Mouse (Mus musculus): ENCODE measurements around the gene Hck. TPM values are rescaled to one million over a fixed set of nuclear protein-coding genes. Genes with fewer than 3 reads are reported as not detected.

Hck gene
- total and polyA plus RNA-seq, 3 experiments = 1.5 to 2.9 (median 1.5) TPM

DNA sequence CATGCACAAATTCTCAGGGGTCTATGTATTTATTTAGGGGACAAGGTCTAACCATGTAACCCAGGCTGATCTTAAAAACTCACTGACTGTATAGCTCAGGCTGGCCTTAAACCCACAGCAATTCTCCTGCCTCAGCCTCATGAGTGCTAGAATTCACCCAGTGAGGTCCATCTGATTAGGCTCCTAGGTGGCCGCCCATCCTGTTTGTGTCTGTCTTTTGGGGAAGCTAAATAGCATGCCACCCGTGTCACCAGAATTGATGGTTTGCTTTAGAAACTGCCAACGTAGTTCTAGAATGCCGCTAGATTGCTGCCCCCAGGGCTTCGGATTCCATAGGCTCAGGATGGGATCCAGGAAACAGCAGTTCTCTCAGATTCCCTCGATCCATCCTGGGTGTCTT, 41.3 kb upstream of the Hck start:
- Histone ChIP-seq H3K9ac (ENCODE audit: low read depth, low read length) (peak overlapping the region; percentile 65; the same call in 1 of the 2 replicates), H3K27ac (peak overlapping the region; percentile 96)

DNA sequence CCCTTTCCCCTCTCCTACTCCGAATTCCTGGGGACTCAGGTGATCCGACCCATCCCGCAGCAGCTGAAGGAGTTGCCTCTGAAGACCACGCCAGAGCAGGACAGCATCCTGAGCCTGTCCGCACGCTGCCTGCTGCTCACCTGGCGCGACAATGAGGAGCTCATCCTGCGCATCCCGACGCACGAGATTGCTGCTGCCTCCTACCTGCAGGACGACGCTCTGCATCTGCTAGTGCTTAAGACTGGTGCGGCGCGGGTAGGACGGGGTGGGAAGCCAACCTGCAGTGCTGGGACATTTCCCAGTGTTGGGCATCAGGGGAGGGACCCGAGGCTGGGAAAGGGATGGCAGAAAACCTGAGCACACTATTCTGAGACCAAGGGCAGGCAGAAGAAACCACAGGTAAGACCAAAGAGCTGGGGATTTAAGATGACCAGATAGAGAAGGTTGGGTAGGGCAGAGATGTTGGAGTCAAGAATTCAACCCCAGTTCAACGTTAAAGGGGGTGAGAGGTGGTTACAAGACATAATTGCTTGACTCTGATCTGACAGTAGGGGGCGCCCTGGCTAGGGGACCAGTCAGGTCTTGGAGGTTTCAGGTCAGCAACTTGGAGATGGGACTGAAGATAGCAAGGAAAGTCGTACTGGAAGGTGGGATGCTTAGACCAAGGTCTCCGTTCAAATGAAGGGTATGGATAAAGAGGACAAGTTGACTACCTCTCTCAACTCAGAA, 37.3 kb upstream of the Hck start:
- peaks cover 11% of the 10 kb centered on the region for H3K4me1 ChIP-seq (ENCODE audit: control insufficient read depth, insufficient read depth, low read length)
- no peaks in the 10 kb centered on the region for H3K36me3 ChIP-seq (ENCODE audit: control insufficient read depth, insufficient read depth, low read length)
- H3K27ac ChIP-seq = no peak overlapping the region; the same call in 1 of the 2 replicates
- H3K79me2 ChIP-seq (replicated peaks; ENCODE audit: control insufficient read depth, insufficient read depth, low read length) = peaks cover 2% of the 10 kb centered on the region; the same call in 1 of the 2 replicates
- TF ChIP-seq EP300 (IDR thresholded peaks at IDR 0.05; ENCODE audit: insufficient read depth, low read depth, low read length) = no peak
- peak; percentile 69 for TF ChIP-seq CTCF (IDR thresholded peaks at IDR 0.05)
- H3K27me3 ChIP-seq (ENCODE audit: control insufficient read depth, insufficient read depth, low read length) = peaks cover 9% of the 10 kb centered on the region
- 34% methylated on average over 23 of the region's 23 CpGs for WGBS
- intact Hi-C loops (cut with DNase I) = no loop called here
- no peak for DNase-seq
- H3K9ac ChIP-seq (ENCODE audit: low read depth, low read length) = no peak overlapping the region
- no peak overlapping the region for H3K4me3 ChIP-seq

More for the DNA sequence above, 41.3 kb upstream of the Hck start:
- TF ChIP-seq EP300 (IDR thresholded peaks at IDR 0.05; ENCODE audit: insufficient read depth, low read depth, low read length) (no peak), POLR2A (IDR thresholded peaks at IDR 0.05; ENCODE audit: insufficient read depth, low read depth, low read length) (peak; percentile 28; the same call in 1 of the 2 replicates)
- Histone ChIP-seq H3K36me3 (ENCODE audit: control insufficient read depth, insufficient read depth, low read length) (no peaks in the 10 kb centered on the region), H3K79me2 (replicated peaks; ENCODE audit: control insufficient read depth, insufficient read depth, low read length) (peaks cover 2% of the 10 kb centered on the region; the same call in 1 of the 2 replicates), H3K27me3 (ENCODE audit: control insufficient read depth, insufficient read depth, low read length) (peaks cover 7% of the 10 kb centered on the region), H3K4me3 (peak overlapping the region; percentile 66), H3K4me1 (ENCODE audit: control insufficient read depth, insufficient read depth, low read length) (peaks cover 13% of the 10 kb centered on the region)
- WGBS = 36% methylated on average over 6 of the region's 6 CpGs
- intact Hi-C loops (cut with DNase I) = no loop called here
- no peak for DNase-seq

DNA sequence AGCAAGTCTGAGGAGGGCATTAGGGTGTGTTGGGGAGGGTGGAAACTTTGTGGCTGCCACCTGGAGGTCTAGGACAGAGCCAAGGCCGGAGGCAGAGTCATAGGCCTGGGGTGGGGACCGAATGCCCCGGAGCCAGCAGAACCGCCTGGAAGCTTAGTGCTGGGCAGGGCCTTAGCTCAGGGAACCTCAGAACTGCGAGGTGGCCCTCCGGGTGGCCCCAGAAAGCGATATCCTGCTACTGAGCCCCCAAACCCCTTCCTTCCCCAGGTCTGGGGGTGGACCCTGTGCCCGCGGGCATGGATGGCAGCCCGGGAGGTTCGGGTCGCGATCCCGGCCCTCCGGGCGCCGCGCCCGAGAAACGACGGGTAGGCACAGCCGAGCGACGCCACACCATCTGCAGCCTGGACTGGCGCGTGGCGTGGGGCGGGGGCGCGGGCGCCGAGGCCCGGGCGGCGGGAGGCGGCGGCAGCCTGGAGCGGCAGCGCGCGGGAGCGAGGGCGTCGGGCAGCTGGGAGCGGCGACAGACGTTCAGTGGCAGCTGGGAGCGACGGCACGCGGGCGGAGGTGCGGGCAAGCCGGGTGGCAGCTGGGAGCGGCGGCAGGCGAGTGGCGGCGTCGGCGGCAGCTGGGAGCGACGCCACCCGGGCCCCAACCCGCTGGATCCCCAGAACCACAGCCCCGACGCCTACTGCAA, 36.6 kb upstream of the Hck start:
- H3K36me3 ChIP-seq (ENCODE audit: control insufficient read depth, insufficient read depth, low read length) = no peaks in the 10 kb centered on the region
- WGBS = 69% methylated on average over 67 of the region's 67 CpGs
- H3K4me1 ChIP-seq (ENCODE audit: control insufficient read depth, insufficient read depth, low read length) = peaks cover 13% of the 10 kb centered on the region
- H3K4me3 ChIP-seq = no peak overlapping the region
- H3K9ac ChIP-seq (ENCODE audit: low read depth, low read length) = no peak overlapping the region
- no peak overlapping the region for H3K27ac ChIP-seq
- peaks cover 2% of the 10 kb centered on the region; the same call in 1 of the 2 replicates for H3K79me2 ChIP-seq (replicated peaks; ENCODE audit: control insufficient read depth, insufficient read depth, low read length)
- peaks cover 9% of the 10 kb centered on the region for H3K27me3 ChIP-seq (ENCODE audit: control insufficient read depth, insufficient read depth, low read length)
- no peak for DNase-seq
- TF ChIP-seq CTCF (IDR thresholded peaks at IDR 0.05) = no peak
- no peak for TF ChIP-seq EP300 (IDR thresholded peaks at IDR 0.05; ENCODE audit: insufficient read depth, low read depth, low read length)
- no peak for TF ChIP-seq POLR2A (IDR thresholded peaks at IDR 0.05; ENCODE audit: insufficient read depth, low read depth, low read length)
- intact Hi-C loops (cut with DNase I) = no loop called here

DNA sequence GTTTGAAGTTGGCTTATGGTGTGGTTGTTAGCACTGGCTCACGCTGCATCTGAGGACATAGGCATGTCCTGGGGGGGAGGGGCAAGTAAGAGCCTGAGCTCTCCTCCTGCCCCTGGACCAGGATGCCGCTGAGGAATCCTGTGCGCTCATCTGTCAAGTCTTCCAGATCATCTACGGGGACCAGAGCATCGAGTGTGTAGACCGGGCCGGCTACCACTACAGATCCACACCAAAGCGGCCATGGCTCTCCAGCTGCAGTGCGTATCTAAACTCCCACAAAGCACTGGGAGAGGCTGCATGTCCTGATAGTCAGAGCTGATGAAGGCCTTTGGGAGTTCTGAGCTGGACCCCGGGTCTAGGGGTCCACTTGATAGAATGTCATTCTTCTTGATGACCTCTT, 33.6 kb upstream of the Hck start:
- Histone ChIP-seq H3K79me2 (replicated peaks; ENCODE audit: control insufficient read depth, insufficient read depth, low read length) (peaks cover 2% of the 10 kb centered on the region; the same call in 1 of the 2 replicates), H3K36me3 (ENCODE audit: control insufficient read depth, insufficient read depth, low read length) (no peaks in the 10 kb centered on the region), H3K9ac (ENCODE audit: low read depth, low read length) (no peak overlapping the region), H3K27ac (no peak overlapping the region), H3K4me1 (ENCODE audit: control insufficient read depth, insufficient read depth, low read length) (peaks cover 10% of the 10 kb centered on the region), H3K4me3 (no peak overlapping the region), H3K27me3 (ENCODE audit: control insufficient read depth, insufficient read depth, low read length) (peaks cover 9% of the 10 kb centered on the region)
- intact Hi-C loops (cut with DNase I) = no loop called here
- 83% methylated on average over 10 of the region's 10 CpGs for WGBS
- TF ChIP-seq POLR2A (IDR thresholded peaks at IDR 0.05; ENCODE audit: insufficient read depth, low read depth, low read length) = no peak
- no peak for TF ChIP-seq CTCF (IDR thresholded peaks at IDR 0.05)
- TF ChIP-seq EP300 (IDR thresholded peaks at IDR 0.05; ENCODE audit: insufficient read depth, low read depth, low read length) = no peak
- DNase-seq = no peak

DNA sequence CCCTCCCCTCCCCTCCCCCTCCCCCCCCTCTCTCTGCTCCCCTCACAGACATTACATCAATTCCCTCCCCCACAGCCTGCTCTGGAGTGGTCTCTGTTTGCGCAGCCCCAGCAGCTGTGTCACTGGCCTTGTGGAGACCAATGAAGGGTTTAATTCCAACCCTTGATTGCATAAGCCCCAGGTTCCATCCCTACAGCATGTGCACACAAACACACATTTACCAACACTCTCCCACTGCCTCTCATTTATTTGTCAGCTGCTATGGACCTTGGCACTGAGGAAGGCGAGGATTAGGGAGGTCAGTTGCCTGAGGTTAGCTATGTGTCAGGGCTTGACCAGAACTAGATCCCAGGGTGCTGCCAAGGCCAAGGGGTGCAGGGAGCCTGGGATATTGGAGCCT, 32.3 kb upstream of the Hck start:
- 69% methylated on average over 2 of the region's 2 CpGs for WGBS
- no peak overlapping the region for H3K9ac ChIP-seq (ENCODE audit: low read depth, low read length)
- peak in 1 of 2 experiments; percentile 11 for DNase-seq
- intact Hi-C loops (cut with DNase I) = no loop called here
- no peaks in the 10 kb centered on the region for H3K36me3 ChIP-seq (ENCODE audit: control insufficient read depth, insufficient read depth, low read length)
- 0 out of 2 replicates have a peak, but pooled peaks have one; percentile 11 for TF ChIP-seq POLR2A (IDR thresholded peaks at IDR 0.05; ENCODE audit: insufficient read depth, low read depth, low read length)
- no peak for TF ChIP-seq CTCF (IDR thresholded peaks at IDR 0.05)
- peaks cover 5% of the 10 kb centered on the region; the same call in 1 of the 2 replicates for H3K4me1 ChIP-seq (ENCODE audit: control insufficient read depth, insufficient read depth, low read length)
- no peak overlapping the region for H3K4me3 ChIP-seq
- no peak overlapping the region for H3K27ac ChIP-seq
- no peaks in the 10 kb centered on the region for H3K79me2 ChIP-seq (replicated peaks; ENCODE audit: control insufficient read depth, insufficient read depth, low read length)
- H3K27me3 ChIP-seq (ENCODE audit: control insufficient read depth, insufficient read depth, low read length) = peaks cover 7% of the 10 kb centered on the region

All from heart, adult 2 months (tissue).